In genomic region chr10:60957820-60958233, GRCm38 (mm10) we compare ENCODE assay signal across 8 mouse cellular contexts.
DNase-seq lines count a peak whose midpoint lies in the region; ATAC-seq lines count a peak whose summit lies in the region.

No protein-coding gene starts in this region.

- H3K27me3 ChIP-seq in midbrain, embryonic 13.5 days = peaks cover 11% of the 10 kb centered on the region
- no peaks in the 10 kb centered on the region for H3K27me3 ChIP-seq in midbrain, embryonic 11.5 days (ENCODE audit: control insufficient read depth, insufficient read depth, low read length)

- no peak overlapping the region for H3K4me2 ChIP-seq in midbrain, embryonic 13.5 days (replicated peaks)
- no peak overlapping the region for H3K4me2 ChIP-seq in midbrain, embryonic 11.5 days

- ATAC-seq in frontal cortex, adult (ENCODE audit: low TSS enrichment) = peak; percentile 72
- peak; percentile 31; the same call in 1 of the 2 replicates for ATAC-seq in midbrain, embryonic 13.5 days
- ATAC-seq in midbrain, embryonic 11.5 days (ENCODE audit: low FRiP score) = no peak

- H3K27ac ChIP-seq in midbrain, embryonic 13.5 days = 0 out of 2 replicates have a peak overlapping the region, but pooled peaks have one; percentile 35
- H3K27ac ChIP-seq in midbrain, embryonic 11.5 days (ENCODE audit: low read depth, low read length) = no peak overlapping the region

- 18% methylated on average over 17 of the region's 17 CpGs for WGBS in midbrain, embryonic 13.5 days
- 25% methylated on average over 17 of the region's 17 CpGs for WGBS in midbrain, embryonic 11.5 days

- peaks cover 31% of the 10 kb centered on the region for H3K4me1 ChIP-seq in midbrain, embryonic 13.5 days (replicated peaks)
- no peaks in the 10 kb centered on the region for H3K4me1 ChIP-seq in midbrain, embryonic 11.5 days (ENCODE audit: control insufficient read depth, insufficient read depth, low read length)

- no peaks in the 10 kb centered on the region for H3K9me3 ChIP-seq in midbrain, embryonic 13.5 days
- no peaks in the 10 kb centered on the region for H3K9me3 ChIP-seq in midbrain, embryonic 11.5 days (ENCODE audit: control insufficient read depth, low read length)

- no peaks in the 10 kb centered on the region for H3K36me3 ChIP-seq in midbrain, embryonic 13.5 days
- H3K36me3 ChIP-seq in midbrain, embryonic 11.5 days (ENCODE audit: control insufficient read depth, insufficient read depth, low read length) = no peaks in the 10 kb centered on the region

- DNase-seq in frontal cortex, postnatal 25 days (ENCODE audit: low spot score in 2 of 2) = no peak
- no peak for DNase-seq in midbrain, embryonic 11.5 days (ENCODE audit: low spot score, missing footprints)
- peak; percentile 9 to 23 for DNase-seq in cerebellum, postnatal 36 days
- peak; percentile 36 to 40 for DNase-seq in layer of hippocampus, postnatal 10 days (ENCODE audit: low spot score in 2 of 2)
- DNase-seq in yolk sac, embryonic 10.5 days (ENCODE audit: low spot score) = no peak
- no peak for DNase-seq in adrenal gland, adult 18-20 months (ENCODE audit: low spot score in 2 of 2)

- no peak overlapping the region for H3K4me3 ChIP-seq in midbrain, embryonic 13.5 days (replicated peaks)
- no peak overlapping the region for H3K4me3 ChIP-seq in midbrain, embryonic 11.5 days (ENCODE audit: low read depth, low read length)

- no peak overlapping the region for H3K9ac ChIP-seq in midbrain, embryonic 13.5 days (replicated peaks)
- H3K9ac ChIP-seq in midbrain, embryonic 11.5 days (ENCODE audit: low read length) = no peak overlapping the region

Comparison
In these comparisons a context has a peak if more than half of its experiments do, and no peak if none do; other contexts are left out.
1. DNase-seq: peak in cerebellum, postnatal 36 days (2 of 2) and layer of hippocampus, postnatal 10 days (2 of 2); none in frontal cortex, postnatal 25 days (0 of 2), midbrain, embryonic 11.5 days (single experiment), yolk sac, embryonic 10.5 days (single experiment) and adrenal gland, adult 18-20 months (0 of 2).